In the genomic region with DNA sequence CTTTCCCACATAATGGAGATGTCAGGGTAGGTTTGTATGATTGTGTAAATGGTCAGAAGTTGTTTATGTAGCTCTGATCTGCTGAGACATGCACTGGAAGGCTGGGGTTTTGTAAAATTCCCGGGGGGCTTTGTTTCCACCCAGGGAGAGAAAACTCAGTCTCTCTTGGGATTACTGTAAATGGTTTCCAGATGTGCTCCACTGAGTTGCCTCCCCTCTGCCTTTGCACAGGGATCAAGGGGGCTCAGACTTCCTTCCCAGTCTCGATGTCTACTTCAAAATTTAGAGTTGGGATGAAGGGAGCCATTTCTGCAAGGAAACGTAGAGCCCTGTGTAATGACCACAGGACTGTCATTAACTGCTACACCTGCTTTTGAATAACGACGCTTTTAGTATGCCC, we compare ENCODE assay signal across 9 mouse cellular contexts. TPM values are rescaled to one million over a fixed set of nuclear protein-coding genes. Genes with fewer than 3 reads are reported as not detected.
DNase-seq lines count a peak whose midpoint lies in the region; ATAC-seq and TF ChIP-seq lines count a peak whose summit lies in the region.
"Had no signal": no experiment of that assay in that cellular context is flagged by ENCODE, and none has a peak within 500 bp of the region (broad histone marks: within the 10 kb centered on the region; RNA-seq: fewer than 3 reads in every experiment).

No protein-coding gene starts in this region.

- no peak overlapping the region for H3K9ac ChIP-seq in heart, embryonic 14.5 days (ENCODE audit: low read length)
- no peak overlapping the region for H3K9ac ChIP-seq in heart, adult 2 months (ENCODE audit: low read depth, low read length)
- no peak overlapping the region for H3K9ac ChIP-seq in embryonic facial prominence, embryonic 14.5 days (ENCODE audit: low read depth, low read length)
- peak overlapping the region; percentile 76 for H3K9ac ChIP-seq in hindbrain, embryonic 13.5 days
- H3K9ac ChIP-seq in midbrain, embryonic 15.5 days: peak overlapping the region; percentile 43

- no peaks in the 10 kb centered on the region for H3K36me3 ChIP-seq in heart, embryonic 14.5 days (ENCODE audit: control insufficient read depth, insufficient read depth, low read length)
- H3K36me3 ChIP-seq in heart, adult 2 months (ENCODE audit: control insufficient read depth, insufficient read depth, low read length): no peaks in the 10 kb centered on the region
- no peaks in the 10 kb centered on the region for H3K36me3 ChIP-seq in embryonic facial prominence, embryonic 14.5 days (ENCODE audit: control insufficient read depth, insufficient read depth, low read length)
- H3K36me3 ChIP-seq in hindbrain, embryonic 13.5 days: no peaks in the 10 kb centered on the region
- H3K36me3 ChIP-seq in midbrain, embryonic 15.5 days (replicated peaks): no peaks in the 10 kb centered on the region

- intact Hi-C loops in heart, adult 2 months (cut with DNase I): no loop called here

- ATAC-seq in heart, embryonic 14.5 days (ENCODE audit: insufficient number of reproducible peaks, insufficient read depth, low FRiP score, low read depth): no peak
- ATAC-seq in embryonic facial prominence, embryonic 14.5 days (ENCODE audit: low read depth): peak; percentile 74
- ATAC-seq in hindbrain, embryonic 13.5 days (ENCODE audit: low FRiP score): 0 out of 2 replicates have a peak, but pooled peaks have one; percentile 16
- ATAC-seq in midbrain, embryonic 15.5 days (replicated peaks): peak; percentile 3; the same call in 1 of the 2 replicates

- no peak overlapping the region for H3K4me3 ChIP-seq in heart, embryonic 14.5 days (ENCODE audit: control insufficient read depth in 1 of 2, insufficient read depth in 1 of 2, low read depth in 1 of 2, low read length in 2 of 2)
- no peak overlapping the region for H3K4me3 ChIP-seq in heart, adult 2 months
- peak overlapping the region; percentile 43 for H3K4me3 ChIP-seq in embryonic facial prominence, embryonic 14.5 days (ENCODE audit: low read depth, low read length)
- peak overlapping the region; percentile 55 for H3K4me3 ChIP-seq in hindbrain, embryonic 13.5 days
- H3K4me3 ChIP-seq in midbrain, embryonic 15.5 days: peak overlapping the region; percentile 64

- TF ChIP-seq POLR2A in heart, adult 2 months (IDR thresholded peaks at IDR 0.05; ENCODE audit: insufficient read depth, low read depth, low read length): no peak

- H3K79me2 ChIP-seq in heart, adult 2 months (replicated peaks; ENCODE audit: control insufficient read depth, insufficient read depth, low read length): no peaks in the 10 kb centered on the region

- WGBS in heart, embryonic 14.5 days: 32% methylated on average over 5 of the region's 5 CpGs
- WGBS in heart, adult 2 months: 32% methylated on average over 5 of the region's 5 CpGs
- 17% methylated on average over 5 of the region's 5 CpGs for WGBS in embryonic facial prominence, embryonic 14.5 days
- 27% methylated on average over 5 of the region's 5 CpGs for WGBS in hindbrain, embryonic 13.5 days
- WGBS in midbrain, embryonic 15.5 days: 19% methylated on average over 5 of the region's 5 CpGs

- no peak for TF ChIP-seq EP300 in heart, adult 2 months (IDR thresholded peaks at IDR 0.05; ENCODE audit: insufficient read depth, low read depth, low read length)

- no peak overlapping the region for H3K27ac ChIP-seq in heart, embryonic 14.5 days (replicated peaks in 1 of 2; ENCODE audit: control insufficient read depth in 1 of 2, insufficient read depth in 1 of 2, low read depth in 2 of 2, low read length in 2 of 2)
- H3K27ac ChIP-seq in heart, adult 2 months: no peak overlapping the region
- no peak overlapping the region for H3K27ac ChIP-seq in embryonic facial prominence, embryonic 14.5 days (replicated peaks; ENCODE audit: low read depth, low read length)
- peak overlapping the region; percentile 58; the same call in 1 of the 2 replicates for H3K27ac ChIP-seq in hindbrain, embryonic 13.5 days
- peak overlapping the region; percentile 53; the same call in 1 of the 2 replicates for H3K27ac ChIP-seq in midbrain, embryonic 15.5 days

- peak overlapping the region; percentile 58; the same call in 1 of the 2 replicates for H3K4me2 ChIP-seq in heart, embryonic 14.5 days (ENCODE audit: low read length)
- peak overlapping the region; percentile 69 for H3K4me2 ChIP-seq in embryonic facial prominence, embryonic 14.5 days (ENCODE audit: low read depth, low read length)
- peak overlapping the region; percentile 79 for H3K4me2 ChIP-seq in hindbrain, embryonic 13.5 days
- H3K4me2 ChIP-seq in midbrain, embryonic 15.5 days: peak overlapping the region; percentile 88

- no peak for DNase-seq in heart, adult 2 months
- peak; percentile 48 for DNase-seq in embryonic facial prominence, embryonic 14.5 days (ENCODE audit: low spot score)
- DNase-seq in adrenal gland, postnatal 10 days: no peak
- no peak for DNase-seq in layer of hippocampus, postnatal 36 days
- DNase-seq in adrenal gland, adult (ENCODE audit: inconsistent age in 2 of 2, low spot score in 1 of 2): no peak
- DNase-seq: thymus, postnatal 14 days had no signal

- H3K4me1 ChIP-seq in heart, embryonic 14.5 days (ENCODE audit: control insufficient read depth in 2 of 2, insufficient read depth in 2 of 2, low read length in 2 of 2): peaks cover 0 to 2% of the 10 kb centered on the region in 2 experiments; a peak in 1 of 4 replicates
- H3K4me1 ChIP-seq in heart, adult 2 months (ENCODE audit: control insufficient read depth, insufficient read depth, low read length): no peaks in the 10 kb centered on the region
- H3K4me1 ChIP-seq in embryonic facial prominence, embryonic 14.5 days (ENCODE audit: control insufficient read depth, insufficient read depth, low read length): peaks cover 4% of the 10 kb centered on the region
- H3K4me1 ChIP-seq in hindbrain, embryonic 13.5 days (replicated peaks): peaks cover 21% of the 10 kb centered on the region
- peaks cover 8% of the 10 kb centered on the region; the same call in 1 of the 2 replicates for H3K4me1 ChIP-seq in midbrain, embryonic 15.5 days

- H3K27me3 ChIP-seq in heart, embryonic 14.5 days (ENCODE audit: control insufficient read depth, insufficient read depth, low read length): peaks cover 38% of the 10 kb centered on the region
- no peaks in the 10 kb centered on the region for H3K27me3 ChIP-seq in heart, adult 2 months (ENCODE audit: control insufficient read depth, insufficient read depth, low read length)
- H3K27me3 ChIP-seq in embryonic facial prominence, embryonic 14.5 days (replicated peaks; ENCODE audit: control insufficient read depth, insufficient read depth, low read length): peaks cover 52% of the 10 kb centered on the region
- H3K27me3 ChIP-seq in hindbrain, embryonic 13.5 days: peaks cover 40% of the 10 kb centered on the region
- H3K27me3 ChIP-seq in midbrain, embryonic 15.5 days (replicated peaks): peaks cover 10% of the 10 kb centered on the region

- TF ChIP-seq CTCF in heart, adult 2 months (IDR thresholded peaks at IDR 0.05): no peak

- no peaks in the 10 kb centered on the region for H3K9me3 ChIP-seq in heart, embryonic 14.5 days (ENCODE audit: control insufficient read depth, low read length)
- H3K9me3 ChIP-seq in embryonic facial prominence, embryonic 14.5 days (ENCODE audit: control insufficient read depth, low read length): no peaks in the 10 kb centered on the region
- H3K9me3 ChIP-seq in hindbrain, embryonic 13.5 days: no peaks in the 10 kb centered on the region
- H3K9me3 ChIP-seq in midbrain, embryonic 15.5 days: no peaks in the 10 kb centered on the region

RNA-seq across cellular contexts. Expression of a gene that starts 0.8 kb away (rescaled TPM):
- polyA plus RNA-seq in heart, embryonic 14.5 days (2014; fragmentation: Nextera tagmentation; extraction: Ambion mirVana): 0.39 and 1.5 TPM in 2 replicates
- total RNA-seq in heart, adult 2 months (2021): not detected
- 0.04 TPM in 1 of 2 replicates, not detected in the other for polyA plus RNA-seq in heart, adult 2 months (2012; rRNA removed)
- polyA plus RNA-seq in embryonic facial prominence, embryonic 14.5 days (2014; fragmentation: Nextera tagmentation; extraction: Ambion mirVana): 12.8 and 13.2 TPM in 2 replicates
- 17.9 and 18.3 TPM in 2 replicates for polyA plus RNA-seq in hindbrain, embryonic 13.5 days (2015; fragmentation: Nextera tagmentation; extraction: Ambion mirVana)
- polyA plus RNA-seq in midbrain, embryonic 15.5 days (2015; fragmentation: Nextera tagmentation; extraction: Ambion mirVana): 29.7 and 32.1 TPM in 2 replicates
- 1 to 10 TPM; 2.5 to 4.9 TPM for total RNA-seq in adrenal gland, postnatal 10 days (2021)
- total RNA-seq in layer of hippocampus, postnatal 36 days (2021): 10 to 100 TPM; 22.0 to 24.1 TPM

Comparison
In these comparisons a context has a peak if more than half of its experiments do, and no peak if none do; other contexts are left out.
1. H3K27ac ChIP-seq: peak in hindbrain, embryonic 13.5 days (single experiment) and midbrain, embryonic 15.5 days (single experiment); none in heart, embryonic 14.5 days (0 of 2), heart, adult 2 months (single experiment) and embryonic facial prominence, embryonic 14.5 days (single experiment).
2. H3K4me3 ChIP-seq: peak in embryonic facial prominence, embryonic 14.5 days (single experiment), hindbrain, embryonic 13.5 days (single experiment) and midbrain, embryonic 15.5 days (single experiment); none in heart, embryonic 14.5 days (0 of 2) and heart, adult 2 months (single experiment).
3. H3K9ac ChIP-seq: peak in hindbrain, embryonic 13.5 days (single experiment) and midbrain, embryonic 15.5 days (single experiment); none in heart, embryonic 14.5 days (single experiment), heart, adult 2 months (single experiment) and embryonic facial prominence, embryonic 14.5 days (single experiment).
4. Peak in every context shown above with its lines, with median percentiles within 50 percentile points of each other: H3K4me2 ChIP-seq.